Mouse (Mus musculus) spleen, postnatal 0 days (tissue): ENCODE data around the gene Prl8a8. TPM values are rescaled to one million over a fixed set of nuclear protein-coding genes. Genes with fewer than 3 reads are reported as not detected.

ENCODE experiments used
- polyA plus RNA-seq: library from polyadenylated mRNA; unstranded; fragments of >200 nt; fragmentation: Nextera tagmentation; extraction: Ambion mirVana; gene quantifications from 2 replicates; pipeline ENCODE4 v1.2.1, GENCODE M21; 2015

The Prl8a8 gene
- not detected in 2 replicates for polyA plus RNA-seq

GRCm38 (mm10) chr13:27513117-27513516, at the start of gene Prl8a8:
Prl8a8 (minus strand) TSS chr13:27513217.

Other genes starting within 250 kb of the Prl8a8 start
- not detected in 2 replicates for gene Prl6a1, start 200.6 kb downstream of the Prl8a8 start, polyA plus RNA-seq
- gene Prl8a2, start 167.5 kb downstream of the Prl8a8 start, polyA plus RNA-seq: not detected in 2 replicates
- not detected in 2 replicates for gene Prl2b1, start 122.4 kb downstream of the Prl8a8 start, polyA plus RNA-seq
- not detected in 2 replicates for gene Prl8a6, start 74.5 kb downstream of the Prl8a8 start, polyA plus RNA-seq
- not detected in 2 replicates for gene Prl8a9, start 51.4 kb upstream of the Prl8a8 start, polyA plus RNA-seq
- not detected in 2 replicates for gene Prl8a1, start 69.0 kb upstream of the Prl8a8 start, polyA plus RNA-seq
- not detected in 2 replicates for gene Prl7b1, start 97.4 kb upstream of the Prl8a8 start, polyA plus RNA-seq
- gene Prl7a1, start 129.3 kb upstream of the Prl8a8 start, polyA plus RNA-seq: not detected in 2 replicates
- gene Prl7a2, start 154.8 kb upstream of the Prl8a8 start, polyA plus RNA-seq: not detected in 2 replicates
- gene Prl7d1, start 203.5 kb upstream of the Prl8a8 start, polyA plus RNA-seq: not detected in 2 replicates